Mouse (Mus musculus): ENCODE measurements around the gene Havcr1.
"Not testable (repeated sequence)": the region's sequence is repeated elsewhere in the genome, so short reads cannot be mapped to it uniquely, and the experiment has no call there.

Havcr1 gene
- long read RNA-seq, experiment 1 = 0 reads
- long read RNA-seq, experiment 2 = 0 reads

DNA sequence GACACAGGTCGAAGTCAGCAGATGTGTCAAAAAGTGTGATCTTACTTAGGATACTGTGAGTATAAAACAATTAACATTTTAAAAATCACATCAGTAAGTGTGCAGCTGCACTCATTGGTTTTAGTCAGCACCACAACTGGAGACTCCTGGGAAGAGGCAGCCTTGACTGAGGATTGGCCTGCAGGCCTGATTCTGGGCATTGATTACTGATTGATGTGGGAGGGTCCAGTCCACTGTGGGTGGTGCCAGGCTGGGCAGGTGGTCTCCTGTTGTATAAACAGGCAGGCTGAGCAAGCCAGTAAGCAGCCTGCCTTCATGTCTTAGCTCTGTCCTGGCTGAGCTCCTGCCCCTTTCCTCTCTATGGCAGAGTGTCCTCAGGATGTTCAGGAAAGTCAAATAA is at the start of gene Havcr1:
Gene Havcr1, plus strand, starts transcription at position 5 of the 400 bp plus-strand sequence.
- intact Hi-C loops (cut with DNase I) = not testable (repeated sequence)

DNA sequence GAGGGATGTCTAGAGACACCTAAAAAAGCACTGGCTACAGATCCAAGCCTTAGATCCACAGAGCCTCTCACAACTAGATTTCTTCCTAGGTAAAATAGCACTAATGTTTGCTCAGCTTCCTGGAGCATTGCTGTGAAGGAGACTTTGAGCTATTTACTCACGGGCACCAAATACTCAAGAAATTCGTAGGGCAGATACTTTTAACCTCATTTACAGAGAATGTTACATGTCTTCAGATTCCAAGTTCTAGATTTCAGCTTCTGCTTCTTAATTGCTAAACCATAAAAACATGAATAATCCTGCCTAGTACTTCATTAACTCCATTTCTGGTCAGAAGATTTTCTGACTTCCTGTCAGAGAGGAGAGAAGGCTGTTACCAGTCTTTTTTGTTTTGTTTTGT is 44.7 kb upstream of the Havcr1 start:
- intact Hi-C loops (cut with DNase I) = no loop called here

DNA sequence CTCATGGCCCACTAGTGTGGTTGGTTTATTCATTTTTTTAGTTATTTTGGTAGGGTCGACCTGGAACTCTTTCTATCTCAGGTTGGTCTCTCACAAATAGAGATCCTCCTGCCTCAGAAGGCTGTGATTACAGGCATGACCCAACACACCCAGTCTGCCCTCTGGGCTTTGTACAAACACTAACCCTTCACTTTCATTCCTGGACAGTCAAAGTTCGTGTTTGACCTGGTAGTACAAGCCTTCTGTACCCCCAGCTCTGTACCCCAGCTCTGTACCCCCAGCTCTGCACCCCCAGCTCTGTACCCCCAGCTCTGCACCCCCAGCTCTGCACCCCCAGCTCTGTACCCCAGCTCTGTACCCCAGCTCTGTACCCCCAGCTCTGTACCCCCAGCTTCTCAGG is 39.0 kb upstream of the Havcr1 start:
- intact Hi-C loops (cut with DNase I) = not testable (repeated sequence)

DNA sequence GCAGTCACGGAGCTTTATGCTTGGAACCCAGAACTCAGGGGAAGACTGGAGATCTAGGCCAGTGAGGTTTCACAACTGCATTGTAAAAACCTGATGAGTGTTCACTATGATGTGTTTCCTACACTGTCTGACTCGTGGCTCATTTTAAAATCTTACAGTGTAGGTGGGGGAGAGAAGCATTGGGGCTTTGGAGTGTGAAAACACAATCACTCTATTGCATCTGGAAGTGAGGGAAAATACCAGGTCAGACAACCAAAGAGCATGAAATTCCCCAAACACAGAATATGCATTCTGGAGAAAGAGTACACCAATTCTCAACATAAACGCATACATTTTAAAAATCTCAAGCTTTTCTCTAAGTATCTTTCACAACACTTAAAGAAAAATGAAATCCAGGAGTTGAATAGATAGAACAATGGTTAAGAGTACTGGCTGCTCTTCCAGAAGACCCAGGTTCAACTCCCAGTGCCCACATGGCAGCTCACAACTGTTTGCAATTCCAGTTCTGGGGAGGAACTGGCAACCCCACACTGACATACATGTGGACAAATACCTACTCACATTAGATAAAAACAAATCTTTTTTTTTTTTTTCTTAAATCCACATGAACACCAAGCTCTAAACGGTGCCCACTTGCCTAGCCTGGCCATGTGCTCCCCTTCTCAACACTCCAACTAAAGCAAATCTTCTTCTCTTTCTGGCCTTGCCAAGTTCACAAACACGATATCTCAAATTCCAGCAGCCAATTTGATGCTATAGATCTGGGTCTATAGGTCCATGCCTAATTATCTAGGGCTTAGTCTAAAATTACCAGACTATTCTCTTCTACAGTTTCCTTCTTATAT is 37.2 kb upstream of the Havcr1 start:
- intact Hi-C loops (cut with DNase I) = no loop called here

- intact Hi-C loops (cut with DNase I) = no loop called here
Measured at GRCm38 (mm10) chr11:46698278-46698655, 36.6 kb upstream of the Havcr1 start.

GRCm38 (mm10) chr11:46698830-46699229 is 36.0 kb upstream of the Havcr1 start:
- intact Hi-C loops (cut with DNase I) = no loop called here

DNA sequence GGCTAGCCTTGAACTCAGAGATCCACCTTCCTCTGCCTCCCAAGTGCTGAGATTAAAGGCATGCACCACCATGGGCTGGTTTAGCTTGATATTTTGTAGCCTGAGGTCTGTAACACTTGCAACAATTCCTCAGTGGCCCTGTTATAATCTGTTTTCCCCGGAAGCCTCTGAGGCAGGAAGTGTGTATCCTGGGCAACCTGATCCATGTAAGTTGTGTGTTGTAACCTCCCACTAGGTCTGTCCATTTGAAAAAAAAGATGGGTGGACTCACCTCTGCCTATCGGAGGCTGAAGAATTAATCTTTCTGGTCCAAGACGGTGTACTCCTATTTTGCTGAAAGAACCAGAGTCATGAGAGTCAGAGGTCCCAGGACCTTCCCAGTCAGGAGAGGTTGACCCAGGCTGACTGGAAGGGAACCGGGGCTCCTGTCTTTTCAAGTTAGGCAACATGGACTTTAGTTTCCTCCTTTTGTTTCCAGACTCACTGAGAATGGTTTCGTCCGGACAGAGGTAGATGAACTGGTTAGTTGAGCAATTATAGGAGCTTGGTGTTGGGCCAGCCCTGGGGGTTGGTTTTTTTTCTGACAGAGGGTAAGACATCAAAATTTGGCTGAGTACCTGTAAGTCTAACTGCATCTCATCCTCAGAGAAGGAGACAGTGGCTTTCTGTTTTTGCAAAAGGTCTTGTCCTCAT is 28.1 kb upstream of the Havcr1 start, which contains the start of gene Timd2:
Gene Timd2, minus strand, starts transcription at position 398 of the 693 bp plus-strand sequence.
- intact Hi-C loops (cut with DNase I) = no loop called here

DNA sequence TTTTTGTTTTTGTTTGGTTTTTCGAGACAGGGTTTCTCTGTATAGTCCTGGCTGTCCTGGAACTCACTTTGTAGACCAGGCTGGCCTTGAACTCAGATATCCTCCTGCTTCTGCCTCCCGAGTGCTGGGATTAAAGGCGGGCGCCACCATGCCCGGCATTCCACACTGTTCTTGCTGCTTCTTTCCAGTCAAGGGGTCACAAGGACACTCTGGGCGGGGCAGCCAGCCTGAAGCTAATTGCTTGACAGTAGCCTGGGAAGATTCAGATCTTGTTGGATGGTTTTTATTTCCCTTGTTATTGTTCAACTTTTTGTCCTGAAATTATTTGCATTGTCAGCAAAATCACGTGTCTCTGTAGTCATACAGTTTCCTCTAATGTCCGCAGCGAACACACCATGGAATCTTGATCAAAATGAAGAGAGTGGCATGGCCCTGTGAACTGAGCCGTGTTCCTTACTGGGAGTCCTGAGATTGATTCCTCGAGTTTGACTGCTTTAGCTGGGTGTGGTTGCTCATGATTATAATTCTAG is 3.3 kb upstream of the Havcr1 start:
- intact Hi-C loops (cut with DNase I) = no loop called here

- intact Hi-C loops (cut with DNase I) = no loop called here
Measured at GRCm38 (mm10) chr11:46733242-46733789, 1.6 kb upstream of the Havcr1 start.

DNA sequence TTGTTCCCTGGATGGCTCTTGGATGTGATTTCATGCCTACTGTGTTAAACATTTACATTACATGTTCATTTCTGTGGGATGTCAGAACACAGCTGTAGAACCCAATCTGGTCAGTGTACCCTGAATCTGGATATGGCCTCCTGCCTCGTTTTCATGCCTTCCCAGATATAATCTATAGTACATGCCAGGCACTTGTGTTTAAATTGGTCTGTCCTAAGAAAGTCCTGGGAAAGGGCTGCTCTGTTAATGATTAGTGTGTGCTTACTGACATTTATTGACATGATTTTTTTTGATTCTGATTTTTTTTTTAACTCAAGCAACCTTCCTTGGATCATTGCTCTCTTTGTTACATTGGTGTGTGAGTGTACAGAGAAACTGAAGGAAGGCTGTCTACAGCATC is 263 bp upstream of the Havcr1 start:
- intact Hi-C loops (cut with DNase I) = no loop called here

- intact Hi-C loops (cut with DNase I) = no loop called here
Measured at GRCm38 (mm10) chr11:46739501-46739900, 4.6 kb downstream of the Havcr1 start.

- intact Hi-C loops (cut with DNase I) = no loop called here
Measured at GRCm38 (mm10) chr11:46740886-46741285, 6.0 kb downstream of the Havcr1 start.

GRCm38 (mm10) chr11:46741716-46742115 is 6.8 kb downstream of the Havcr1 start:
- intact Hi-C loops (cut with DNase I) = no loop called here

DNA sequence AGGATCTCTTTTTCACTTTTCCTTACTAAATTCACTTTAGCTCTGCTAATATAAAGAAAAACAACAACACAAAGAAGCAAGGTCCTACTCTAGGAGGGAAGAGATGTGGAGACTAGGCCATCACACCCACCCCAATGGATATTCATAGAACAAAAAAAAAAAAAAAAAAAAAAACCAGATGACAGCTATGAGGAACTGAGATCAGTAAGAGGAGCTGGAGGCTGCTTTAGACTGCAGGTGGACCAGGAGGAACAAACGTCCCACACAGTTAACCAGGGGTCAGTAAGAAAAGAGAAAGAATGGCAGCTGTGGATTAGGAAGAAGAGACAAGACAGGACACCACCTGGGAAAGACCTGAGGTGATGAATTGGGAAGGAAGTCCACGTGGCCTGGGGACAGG is 13.1 kb downstream of the Havcr1 start:
- intact Hi-C loops (cut with DNase I) = no loop called here

- intact Hi-C loops (cut with DNase I) = no loop called here
Measured at GRCm38 (mm10) chr11:46753662-46754061, 18.8 kb downstream of the Havcr1 start.

DNA sequence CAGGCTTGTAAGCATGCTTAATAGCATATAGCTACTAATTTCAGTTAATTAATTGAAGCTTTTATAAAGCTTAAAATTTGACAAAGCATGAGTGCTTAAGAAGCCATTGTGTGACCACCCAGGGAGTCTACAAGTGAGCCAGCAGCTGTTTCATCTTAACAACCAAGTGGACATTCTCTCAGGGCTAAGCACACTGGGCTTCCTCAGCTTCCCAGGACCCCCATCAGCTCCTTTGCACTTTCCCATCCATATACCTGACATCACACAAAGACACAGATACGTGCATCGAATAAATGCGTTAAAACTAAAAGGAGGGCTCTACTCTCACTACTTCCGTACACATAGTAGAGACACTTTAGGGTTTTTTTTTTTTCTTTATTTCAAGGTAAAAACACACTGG is 19.8 kb downstream of the Havcr1 start:
- intact Hi-C loops (cut with DNase I) = no loop called here

DNA sequence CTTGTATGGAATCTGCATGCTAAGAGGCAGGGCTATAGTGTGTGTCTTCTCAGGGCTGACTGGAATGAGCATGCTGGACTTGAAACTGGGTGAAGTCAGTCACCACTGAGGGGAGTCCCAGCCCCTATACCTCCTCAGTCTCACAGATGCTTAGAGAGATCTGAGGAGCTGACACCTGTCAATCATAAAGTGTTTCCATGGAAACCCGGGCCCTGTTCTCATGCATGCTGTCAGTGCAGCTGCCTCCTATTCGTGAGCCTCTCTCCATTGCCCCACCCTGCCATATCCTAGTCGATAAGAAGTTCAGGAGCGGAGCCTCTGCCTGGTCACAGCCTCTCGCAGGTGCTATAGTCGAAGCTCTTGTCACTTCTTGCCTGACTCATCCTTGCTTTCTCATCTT is 20.8 kb downstream of the Havcr1 start:
- intact Hi-C loops (cut with DNase I) = not testable (repeated sequence)

DNA sequence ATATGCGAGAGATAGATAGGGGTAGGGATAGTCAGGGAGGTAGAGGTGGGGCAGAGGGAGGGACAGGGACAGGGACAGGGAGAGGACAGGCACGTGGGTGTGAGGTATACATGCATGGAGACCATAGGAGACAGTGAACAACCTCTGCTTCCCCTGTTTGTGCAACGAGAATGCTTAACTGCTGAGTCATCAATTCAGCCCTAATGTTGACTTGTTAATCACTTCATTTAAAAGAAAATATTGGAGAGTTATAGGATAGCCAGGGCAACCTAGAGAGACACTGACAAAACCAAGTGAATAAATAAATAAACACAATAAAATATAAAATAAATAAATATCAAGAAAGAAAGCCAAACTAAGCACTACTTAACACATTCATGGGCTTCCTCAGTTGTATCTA is 42.0 kb downstream of the Havcr1 start:
- intact Hi-C loops (cut with DNase I) = no loop called here

GRCm38 (mm10) chr11:46779811-46780210 is 44.9 kb downstream of the Havcr1 start:
- intact Hi-C loops (cut with DNase I) = no loop called here

DNA sequence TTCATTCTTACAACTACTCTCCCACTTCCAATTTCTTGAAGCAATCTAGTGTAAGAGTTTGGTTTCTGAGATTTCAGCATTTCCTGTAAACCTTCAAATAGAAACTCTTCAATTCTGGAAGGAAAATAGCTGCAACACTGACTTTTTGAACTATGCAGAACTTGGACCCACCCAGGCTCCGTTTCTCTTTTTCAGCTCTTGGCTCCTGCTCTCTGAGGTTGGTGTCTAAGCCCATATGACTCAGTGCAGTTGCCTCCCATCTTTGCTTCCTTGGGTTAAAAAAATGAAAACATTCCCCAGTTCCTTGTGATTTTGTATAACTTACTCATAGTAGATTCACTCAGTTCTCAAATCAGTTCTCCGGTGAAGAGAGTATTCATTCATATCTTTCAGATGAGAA is 69.6 kb downstream of the Havcr1 start:
- intact Hi-C loops (cut with DNase I) = no loop called here

- intact Hi-C loops (cut with DNase I) = no loop called here
Measured at GRCm38 (mm10) chr11:46810511-46810910, 75.6 kb downstream of the Havcr1 start, which contains the start of gene Timd4. Gene Timd4, plus strand, starts transcription at chr11:46810800.

DNA sequence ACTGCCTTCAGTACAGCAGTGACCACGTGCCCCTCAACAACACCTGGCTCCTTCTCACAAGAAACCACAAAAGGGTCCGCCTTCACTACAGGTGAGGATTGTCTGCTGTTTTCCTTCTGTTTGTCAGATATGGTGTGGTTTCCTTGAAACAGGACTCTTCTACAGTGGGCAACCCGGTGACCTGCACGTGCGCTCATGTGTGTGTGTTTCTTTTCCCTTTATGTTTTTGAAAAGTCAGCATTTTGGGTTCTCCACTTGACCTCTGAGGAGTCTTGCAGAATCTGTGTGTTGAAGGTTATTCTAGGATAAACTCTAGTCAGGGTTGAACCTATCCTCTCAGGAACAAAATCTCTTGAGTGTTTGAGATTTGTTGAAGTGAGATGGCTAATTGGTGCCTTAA is 82.8 kb downstream of the Havcr1 start:
- intact Hi-C loops (cut with DNase I) = no loop called here
